Mouse (Mus musculus): ENCODE measurements around the gene 4930402H24Rik.

DNA sequence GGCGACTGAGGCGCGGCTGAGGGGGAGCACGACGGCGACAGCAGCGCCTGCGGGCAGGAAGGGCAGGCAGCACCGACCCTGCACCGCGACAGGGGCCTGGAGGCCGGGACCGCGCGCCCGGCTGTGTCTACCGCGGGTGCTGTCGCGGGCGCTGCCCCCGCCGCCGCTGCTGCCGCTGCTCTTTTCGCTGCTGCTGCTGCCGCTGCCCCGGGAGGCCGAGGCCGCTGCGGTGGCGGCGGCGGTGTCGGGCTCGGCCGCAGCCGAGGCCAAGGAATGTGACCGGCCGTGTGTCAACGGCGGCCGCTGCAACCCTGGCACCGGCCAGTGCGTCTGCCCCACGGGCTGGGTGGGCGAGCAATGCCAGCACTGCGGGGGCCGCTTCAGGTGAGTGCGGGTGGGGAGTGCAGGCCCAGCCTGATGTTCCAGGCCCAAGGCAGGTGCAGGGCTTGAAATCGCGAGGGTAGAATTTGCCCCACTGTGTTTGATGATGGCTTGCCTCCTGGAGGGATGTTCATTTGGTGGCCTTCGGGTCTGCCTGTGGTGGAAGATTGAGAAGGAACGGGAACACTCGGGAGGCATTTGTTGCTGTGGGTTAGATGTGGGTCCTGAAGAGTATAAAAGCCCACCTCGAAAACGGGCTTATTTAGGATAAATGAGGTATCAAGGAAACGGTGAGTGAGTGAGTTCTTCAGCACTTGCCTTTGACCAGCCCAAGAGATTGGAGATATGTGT lies 544 bp upstream of the 4930402H24Rik start:
- TF ChIP-seq EP300 (IDR thresholded peaks at IDR 0.05): no peak
- TF ChIP-seq CTCF (IDR thresholded peaks at IDR 0.05): no peak

All from lung, postnatal 0 days (tissue).